Mouse (Mus musculus) ES-E14 (cell line): ENCODE results near the gene Pou3f3. TPM values are rescaled to one million over a fixed set of nuclear protein-coding genes. Genes with fewer than 3 reads are reported as not detected.

Experiments used
- DNase-seq: peaks from one replicate; pipeline ENCODE4 v3.0.0-alpha.2; 2013; ENCODE audit warnings: low read depth, low spot score
- H3K27ac ChIP-seq: 2 replicates; pipeline ENCODE4 v1.5.1; 2012; ENCODE audit warnings: low read depth, mild to moderate bottlenecking, low read length, moderate library complexity, mixed read lengths; ENCODE audit not compliant: poor library complexity, insufficient read depth, severe bottlenecking
- H3K36me3 ChIP-seq: 2 replicates; pipeline ENCODE4 v1.6.1; 2012; ENCODE audit warnings: mild to moderate bottlenecking, low read length, moderate library complexity, mixed read lengths; ENCODE audit not compliant: control insufficient read depth, poor library complexity, insufficient read depth, severe bottlenecking
- H3K4me1 ChIP-seq, 2 experiments: fragments of 150-350 bp in 1 of 2; sonication (generic) in 1 of 2; 2 replicates each; pipeline ENCODE4 v1.6.1; 2012; ENCODE audit warnings: low read length in 2 of 2, mild to moderate bottlenecking in 1 of 2, mixed read lengths in 1 of 2; ENCODE audit not compliant: control insufficient read depth in 2 of 2, insufficient read depth in 2 of 2, poor library complexity in 1 of 2
- H3K4me3 ChIP-seq, 2 experiments: fragments of 150-350 bp in 1 of 2; sonication (generic) in 1 of 2; 2 replicates each; pipeline ENCODE4 v1.5.1; 2012; ENCODE audit warnings: low read length in 2 of 2, low read depth in 1 of 2, mild to moderate bottlenecking in 1 of 2, mixed read lengths in 1 of 2; ENCODE audit not compliant: insufficient read depth in 1 of 2, poor library complexity in 1 of 2, severe bottlenecking in 1 of 2
- H3K9ac ChIP-seq: 2 replicates; pipeline ENCODE4 v1.6.1; 2012; ENCODE audit warnings: low read depth, mild to moderate bottlenecking, low read length, mixed read lengths; ENCODE audit not compliant: poor library complexity, insufficient read depth, severe bottlenecking
- H3K9me3 ChIP-seq: fragments of 150-350 bp; sonication (generic); 2 replicates; pipeline ENCODE4 v1.6.1; 2012; ENCODE audit warnings: low read depth, mild to moderate bottlenecking, low read length; ENCODE audit not compliant: control insufficient read depth, insufficient read depth
- CHD2 ChIP-seq: IDR thresholded peaks from 2 replicates; pipeline ENCODE4 v1.6.1; 2014; ENCODE audit warnings: mild to moderate bottlenecking, low read depth, low read length, inconsistent platforms
- HCFC1 ChIP-seq: IDR thresholded peaks from 2 replicates; pipeline ENCODE4 v1.6.1; 2012; ENCODE audit warnings: low read length, inconsistent platforms, borderline replicate concordance; ENCODE audit not compliant: insufficient read depth
- MAFK ChIP-seq: IDR thresholded peaks from 2 replicates; pipeline ENCODE4 v1.6.1; 2014; ENCODE audit warnings: mild to moderate bottlenecking, low read depth, low read length, inconsistent platforms; ENCODE audit not compliant: insufficient read depth
- ZC3H11A ChIP-seq: IDR thresholded peaks from 2 replicates; pipeline ENCODE4 v1.6.1; 2012; ENCODE audit warnings: low read depth, mild to moderate bottlenecking, inconsistent platforms, low read length, borderline replicate concordance
- ZNF384 ChIP-seq: IDR thresholded peaks from 2 replicates; pipeline ENCODE4 v1.6.1; 2012; ENCODE audit warnings: low read depth, low read length, inconsistent platforms
- in situ Hi-C, 2 experiments: fragments of 600-800 bp; cut with MboI; formaldehyde crosslinking; loops; one replicate each; pipeline ENCODE4 v1.15.1; 2025; ENCODE audit warnings: low sequenced_read_pairs in 2 of 2, inconsistent platforms in 1 of 2; ENCODE audit not compliant: unreplicated experiment in 2 of 2
- total RNA-seq: library from RNA; depleted of rRNA; stranded (reverse); fragments of 300-350 nt; gene quantifications from 2 replicates; pipeline ENCODE4 v1.2.3, GENCODE M21; 2012

Pou3f3 gene
- total RNA-seq, 1 experiment, result 0.31 TPM

DNA sequence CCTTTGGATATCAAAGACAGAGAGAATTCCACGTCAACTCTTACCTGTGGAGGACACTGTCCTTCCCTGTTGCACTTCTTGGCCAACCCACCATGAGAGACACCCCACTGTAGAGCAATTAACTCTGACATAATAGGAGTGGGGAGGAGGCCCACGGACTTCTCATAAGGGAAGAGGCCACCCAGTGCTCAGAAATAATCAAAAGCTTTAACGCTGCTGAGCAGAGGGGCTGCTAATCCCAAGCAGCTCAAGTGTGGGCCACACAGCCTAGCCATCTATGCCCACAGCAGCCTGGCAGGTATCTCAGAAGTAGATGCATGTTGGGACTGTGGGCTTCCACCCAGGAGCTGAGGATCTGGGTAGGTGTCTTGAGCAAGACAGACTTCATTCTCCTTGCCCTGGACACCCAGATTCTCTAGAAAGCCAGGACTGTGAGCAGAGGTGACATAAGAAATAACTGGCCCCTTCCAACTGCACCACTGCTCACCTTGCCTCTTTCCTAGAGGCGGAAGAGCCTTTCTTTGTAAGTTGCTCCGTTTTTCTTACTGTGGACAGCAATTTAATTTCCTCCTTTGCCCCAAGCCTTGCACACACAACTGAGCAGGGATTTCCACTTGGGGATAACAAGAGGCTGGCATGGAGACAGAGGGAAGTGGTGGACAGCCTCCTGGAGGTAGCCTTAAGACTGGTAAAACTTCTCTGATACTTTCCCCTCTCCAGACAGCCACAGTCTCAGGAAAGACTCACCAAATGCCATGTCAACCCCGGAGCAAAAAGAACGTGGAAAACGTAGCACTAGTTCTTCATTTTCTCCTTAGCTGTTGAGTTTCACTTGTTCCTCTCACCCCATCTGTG lies 16.1 kb downstream of the Pou3f3 start:
- H3K4me1 ChIP-seq, result peaks cover 0 to 6% of the 10 kb centered on the region in 2 experiments; a peak in 1 of 4 replicates
- no peaks in the 10 kb centered on the region for H3K36me3 ChIP-seq
- H3K27ac ChIP-seq, result no peak overlapping the region
- DNase-seq, result no peak
- H3K9ac ChIP-seq, result no peak overlapping the region
- no peaks in the 10 kb centered on the region for H3K9me3 ChIP-seq
- in situ Hi-C loops, result no loop called here
- TF ChIP-seq HCFC1 (no peak), MAFK (no peak), CHD2 (no peak), ZC3H11A (no peak), ZNF384 (no peak)
- no peak overlapping the region for H3K4me3 ChIP-seq

DNA sequence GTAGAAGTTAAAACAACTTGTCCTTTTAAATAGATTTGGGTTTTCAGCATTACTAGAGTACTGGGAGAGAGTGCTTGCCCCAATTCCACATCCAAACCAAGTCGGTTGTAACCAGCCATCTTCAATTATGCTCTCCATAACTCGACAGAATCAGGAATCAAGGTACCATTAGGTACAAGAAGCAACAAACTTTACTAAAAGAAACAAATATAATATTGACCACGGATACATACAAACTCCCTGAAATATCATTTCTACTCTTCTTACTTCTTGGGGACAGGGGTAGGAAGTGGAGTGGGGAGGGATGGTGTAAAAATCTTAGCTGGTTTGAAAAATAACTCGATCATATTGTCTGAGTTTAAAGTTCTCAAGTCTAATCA lies 16.7 kb downstream of the Pou3f3 start:
- Histone ChIP-seq H3K27ac (no peak overlapping the region), H3K4me1 (peaks cover 0 to 6% of the 10 kb centered on the region in 2 experiments; a peak in 1 of 4 replicates), H3K9ac (no peak overlapping the region), H3K9me3 (no peaks in the 10 kb centered on the region), H3K4me3 (no peak overlapping the region), H3K36me3 (no peaks in the 10 kb centered on the region)
- DNase-seq, result no peak
- TF ChIP-seq HCFC1 (no peak), MAFK (no peak), ZC3H11A (no peak), CHD2 (no peak), ZNF384 (no peak)
- in situ Hi-C loops, result no loop called here

DNA sequence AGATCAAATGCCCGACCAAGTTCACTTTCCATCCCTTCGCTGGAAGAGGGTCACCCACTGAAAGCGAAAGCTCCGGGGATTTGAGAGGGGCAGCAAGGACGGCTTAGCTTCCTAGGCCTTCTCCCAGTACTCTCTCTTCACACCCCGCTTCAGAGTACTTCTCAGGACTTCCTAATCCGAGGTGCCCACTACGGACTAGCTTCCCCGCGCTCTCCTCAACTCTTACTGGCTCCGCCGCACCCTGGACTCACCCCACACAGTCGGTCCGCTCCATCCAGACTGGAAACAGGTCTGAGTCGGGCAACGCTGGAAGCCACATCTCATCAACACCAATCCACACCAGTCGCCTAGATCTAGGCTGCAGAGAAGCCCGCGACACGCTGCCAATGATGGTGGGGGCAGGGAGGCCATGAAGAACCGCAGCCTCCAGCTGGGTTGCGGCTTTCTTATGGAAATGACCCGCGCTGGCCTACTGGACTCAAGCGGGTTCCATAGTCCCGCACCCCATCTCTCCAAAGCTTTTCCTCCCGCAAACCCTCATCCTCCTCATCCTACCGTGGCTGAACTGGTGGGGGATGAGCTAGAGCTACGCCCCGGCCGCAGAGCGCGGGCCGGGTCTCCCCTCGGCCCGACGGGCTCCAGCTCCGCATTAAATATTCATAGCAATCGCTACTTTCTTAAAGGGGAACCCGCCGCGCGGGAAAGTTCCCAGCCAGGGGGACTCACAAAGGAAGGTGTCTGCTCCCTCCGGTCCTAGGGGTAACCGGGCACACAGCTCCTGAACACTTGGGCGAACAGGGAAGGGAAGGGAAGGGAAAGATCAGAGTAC lies 17.8 kb downstream of the Pou3f3 start:
- H3K9me3 ChIP-seq, result no peaks in the 10 kb centered on the region
- peak overlapping the region; percentile 34 to 51; a peak in 2 of 4 replicates for H3K4me3 ChIP-seq
- in situ Hi-C loops, result no loop called here
- H3K27ac ChIP-seq, result no peak overlapping the region
- H3K36me3 ChIP-seq, result no peaks in the 10 kb centered on the region
- TF ChIP-seq ZNF384 (no peak), ZC3H11A (no peak), CHD2 (no peak), MAFK (no peak), HCFC1 (no peak)
- no peak for DNase-seq
- H3K9ac ChIP-seq, result no peak overlapping the region; the same call in 1 of the 2 replicates
- peaks cover 0 to 6% of the 10 kb centered on the region in 2 experiments; a peak in 1 of 4 replicates for H3K4me1 ChIP-seq

DNA sequence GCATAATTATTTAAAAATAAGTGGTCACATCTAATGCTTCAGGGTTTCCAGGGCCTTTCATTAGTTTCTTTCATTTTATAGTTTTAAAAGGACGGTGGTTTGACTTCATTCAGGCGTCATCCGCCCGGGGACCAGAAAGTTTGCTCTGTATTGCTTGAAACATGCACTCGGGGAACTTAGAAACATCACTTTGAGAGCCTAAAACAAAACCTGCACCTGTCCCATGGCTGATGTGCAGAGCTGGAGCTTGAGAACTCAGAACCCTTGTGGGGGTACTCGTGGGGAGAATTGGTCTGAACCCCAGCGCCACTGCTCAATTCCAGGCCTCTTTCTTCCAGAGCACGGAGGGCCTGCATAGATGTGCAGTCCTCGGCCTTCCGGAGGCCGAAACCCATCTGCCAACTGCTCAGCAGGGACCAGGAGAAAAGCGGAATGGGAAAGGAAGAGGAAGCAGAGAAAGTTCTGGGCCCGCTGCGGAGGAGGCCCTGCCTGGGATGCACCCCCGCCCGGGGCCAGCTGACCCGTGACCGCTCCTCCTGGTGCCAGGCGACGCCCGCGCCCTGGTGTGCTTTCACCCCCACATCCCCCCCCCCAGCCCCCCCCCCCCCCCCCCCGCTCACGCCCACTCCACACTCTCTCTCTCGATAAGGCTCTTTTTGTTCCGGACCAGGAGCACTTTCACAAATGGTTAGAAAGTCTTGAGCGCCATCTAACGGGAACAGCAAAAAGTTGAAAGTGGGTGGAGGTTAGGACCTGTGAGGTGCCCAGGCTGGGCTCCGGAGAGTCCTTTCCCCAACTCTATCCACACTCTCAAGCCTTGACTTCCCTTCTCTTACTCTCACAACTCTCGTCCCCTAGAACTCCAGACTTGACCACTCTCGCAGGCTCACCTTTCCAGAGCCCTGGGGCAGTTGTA lies 18.7 kb downstream of the Pou3f3 start:
- H3K4me1 ChIP-seq, result peaks cover 0 to 6% of the 10 kb centered on the region in 2 experiments; a peak in 1 of 4 replicates
- H3K9me3 ChIP-seq, result no peaks in the 10 kb centered on the region
- H3K27ac ChIP-seq, result no peak overlapping the region
- H3K4me3 ChIP-seq, result peak overlapping the region; percentile 34 to 51
- no peak for DNase-seq
- in situ Hi-C loops, result no loop called here
- TF ChIP-seq ZC3H11A (no peak; the same call in 1 of the 2 replicates), CHD2 (no peak), MAFK (no peak)
- H3K36me3 ChIP-seq, result no peaks in the 10 kb centered on the region
- no peak overlapping the region for H3K9ac ChIP-seq
